Mouse (Mus musculus) kidney, adult 2 months (tissue): ENCODE data around the gene 1700016H13Rik.

ENCODE experiments used
- CTCF ChIP-seq: fragments of 200-500 bp; conservative IDR thresholded peaks from 2 replicates; pipeline ENCODE4 v1.5.1; 2011; ENCODE audit warnings: low read depth, mild to moderate bottlenecking, control low read depth, low read length, moderate library complexity, mixed read lengths; ENCODE audit not compliant: insufficient read depth, insufficient read length
- POLR2A ChIP-seq: fragments of 200-500 bp; IDR thresholded peaks from one replicate; pipeline ENCODE4 v1.6.1; 2011; ENCODE audit warnings: low read depth, low read length, control low read depth

DNA sequence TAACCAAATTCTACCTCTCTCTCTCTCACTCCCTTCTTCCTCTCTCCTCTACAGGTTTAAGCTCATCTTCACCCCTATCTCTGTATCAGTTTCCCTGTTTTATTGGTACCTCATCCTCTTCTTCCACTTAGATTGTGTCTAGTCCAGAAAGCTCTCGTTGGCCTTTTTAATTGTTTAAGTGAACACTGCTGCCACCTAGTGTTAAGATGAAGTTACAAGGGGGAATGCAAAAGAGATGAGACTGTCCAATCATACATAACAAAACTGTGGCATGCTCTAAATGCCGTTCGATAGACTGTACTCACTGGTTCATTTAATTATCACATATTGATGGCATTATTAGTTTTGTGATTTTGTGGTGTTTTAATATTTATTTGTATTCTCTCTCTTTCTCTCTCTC, 3.8 kb upstream of the 1700016H13Rik start:
- no peak for TF ChIP-seq POLR2A
- no peak; the same call in 1 of the 2 replicates for TF ChIP-seq CTCF
